ENCODE assay signal across 7 mouse cellular contexts in genomic region chr1:58391421-58392267, GRCm38 (mm10). TPM values are rescaled to one million over a fixed set of nuclear protein-coding genes. Genes with fewer than 3 reads are reported as not detected.
DNase-seq lines count a peak whose midpoint lies in the region; ATAC-seq lines count a peak whose summit lies in the region.

No protein-coding gene starts in this region.

- H3K36me3 ChIP-seq in megakaryocyte, embryonic 14.5 days (replicated peaks; ENCODE audit: low read length): peaks cover 39% of the 10 kb centered on the region
- peaks cover 27% of the 10 kb centered on the region for H3K36me3 ChIP-seq in forebrain, embryonic 10.5 days (replicated peaks)
- peaks cover 20% of the 10 kb centered on the region for H3K36me3 ChIP-seq in limb, embryonic 12.5 days
- peaks cover 18% of the 10 kb centered on the region for H3K36me3 ChIP-seq in stomach, embryonic 14.5 days (ENCODE audit: control insufficient read depth, insufficient read depth, low read length)

- no peak for DNase-seq in forebrain, embryonic 10.5 days (ENCODE audit: extremely low spot score, low spot score)
- no peak for DNase-seq in cerebellum, adult 11-12 months
- no peak for DNase-seq in layer of hippocampus, adult 18-20 months (ENCODE audit: low spot score in 2 of 2)

- H3K27me3 ChIP-seq in megakaryocyte, embryonic 14.5 days (replicated peaks): no peaks in the 10 kb centered on the region
- no peaks in the 10 kb centered on the region for H3K27me3 ChIP-seq in forebrain, embryonic 10.5 days (ENCODE audit: poor library complexity, severe bottlenecking)
- H3K27me3 ChIP-seq in limb, embryonic 12.5 days: no peaks in the 10 kb centered on the region
- no peaks in the 10 kb centered on the region for H3K27me3 ChIP-seq in stomach, embryonic 14.5 days (ENCODE audit: control insufficient read depth, insufficient read depth, low read length)

- H3K4me3 ChIP-seq in megakaryocyte, embryonic 14.5 days (replicated peaks): peak overlapping the region; percentile 93
- peak overlapping the region; percentile 93 for H3K4me3 ChIP-seq in forebrain, embryonic 10.5 days
- peak overlapping the region; percentile 99 for H3K4me3 ChIP-seq in limb, embryonic 12.5 days (replicated peaks)
- H3K4me3 ChIP-seq in stomach, embryonic 14.5 days (ENCODE audit: low read depth, low read length): peak overlapping the region; percentile 89

- no peak for ATAC-seq in megakaryocyte, adult 5-6 weeks (ENCODE audit: poor library complexity, severe bottlenecking)
- no peak for ATAC-seq in limb, embryonic 12.5 days (ENCODE audit: insufficient number of reproducible peaks, insufficient read depth, low FRiP score, low TSS enrichment, low read depth)
- ATAC-seq in stomach, embryonic 14.5 days (ENCODE audit: insufficient number of reproducible peaks, insufficient read depth, low FRiP score, low read depth): no peak

- peaks cover 36% of the 10 kb centered on the region for H3K4me1 ChIP-seq in megakaryocyte, embryonic 14.5 days
- peaks cover 21% of the 10 kb centered on the region for H3K4me1 ChIP-seq in forebrain, embryonic 10.5 days
- H3K4me1 ChIP-seq in limb, embryonic 12.5 days (replicated peaks): peaks cover 17% of the 10 kb centered on the region
- peaks cover 16% of the 10 kb centered on the region for H3K4me1 ChIP-seq in stomach, embryonic 14.5 days (ENCODE audit: control insufficient read depth, insufficient read depth, low read length)

- H3K9ac ChIP-seq in limb, embryonic 12.5 days (replicated peaks): peak overlapping the region; percentile 98
- H3K9ac ChIP-seq in stomach, embryonic 14.5 days (replicated peaks; ENCODE audit: low read depth, low read length): peak overlapping the region; percentile 98

- peak overlapping the region; percentile 100 for H3K27ac ChIP-seq in forebrain, embryonic 10.5 days
- peak overlapping the region; percentile 98; the same call in 1 of the 2 replicates for H3K27ac ChIP-seq in limb, embryonic 12.5 days
- peak overlapping the region; percentile 99 for H3K27ac ChIP-seq in stomach, embryonic 14.5 days (ENCODE audit: low read length)

- WGBS in forebrain, embryonic 10.5 days: 52% methylated on average over 19 of the region's 19 CpGs
- WGBS in limb, embryonic 12.5 days: 43% methylated on average over 19 of the region's 19 CpGs
- WGBS in stomach, embryonic 14.5 days: 41% methylated on average over 19 of the region's 19 CpGs

- no peaks in the 10 kb centered on the region for H3K9me3 ChIP-seq in megakaryocyte, embryonic 14.5 days
- H3K9me3 ChIP-seq in forebrain, embryonic 10.5 days: no peaks in the 10 kb centered on the region
- H3K9me3 ChIP-seq in limb, embryonic 12.5 days: 0 out of 2 replicates have a peak, but pooled peaks cover 3% of the 10 kb centered on the region
- H3K9me3 ChIP-seq in stomach, embryonic 14.5 days (ENCODE audit: control insufficient read depth, low read depth, low read length): no peaks in the 10 kb centered on the region

- peak overlapping the region; percentile 76 for H3K4me2 ChIP-seq in limb, embryonic 12.5 days
- H3K4me2 ChIP-seq in stomach, embryonic 14.5 days (replicated peaks; ENCODE audit: low read depth, low read length): peak overlapping the region; percentile 78

RNA-seq across cellular contexts. Expression of gene Bzw1, which starts 1.1 kb away (rescaled TPM):
- 0.56 and 3.4 TPM in 2 replicates for polyA plus RNA-seq in megakaryocyte, embryonic 14.5 days (2012; ENCODE audit: insufficient read depth, low replicate concordance)
- total RNA-seq in megakaryocyte, adult 5-6 weeks (2015): 175 and 183 TPM in 2 replicates
- 166 and 175 TPM in 2 replicates for total RNA-seq in megakaryocyte, adult 5-6 weeks (2017)
- 460 and 478 TPM in 2 replicates for polyA plus RNA-seq in forebrain, embryonic 10.5 days (2016; fragmentation: Nextera tagmentation; extraction: Ambion mirVana)
- polyA plus RNA-seq in limb, embryonic 12.5 days (2016; fragmentation: Nextera tagmentation; extraction: Ambion mirVana): 408 and 418 TPM in 2 replicates
- polyA plus RNA-seq in stomach, embryonic 14.5 days (2014; fragmentation: Nextera tagmentation; extraction: Ambion mirVana): 362 and 409 TPM in 2 replicates
- 100 to 1,000 TPM; 109 to 114 TPM for total RNA-seq in layer of hippocampus, adult 18-20 months (2021)

RNA-seq across cellular contexts. Expression of gene Clk1, which starts 32.2 kb away (rescaled TPM):
- 0.98 TPM in 1 of 2 replicates, not detected in the other for polyA plus RNA-seq in megakaryocyte, embryonic 14.5 days (2012; ENCODE audit: insufficient read depth, low replicate concordance)
- total RNA-seq in megakaryocyte, adult 5-6 weeks (2015): 398 and 422 TPM in 2 replicates
- 345 and 361 TPM in 2 replicates for total RNA-seq in megakaryocyte, adult 5-6 weeks (2017)
- 124 and 127 TPM in 2 replicates for polyA plus RNA-seq in forebrain, embryonic 10.5 days (2016; fragmentation: Nextera tagmentation; extraction: Ambion mirVana)
- polyA plus RNA-seq in limb, embryonic 12.5 days (2016; fragmentation: Nextera tagmentation; extraction: Ambion mirVana): 202 and 205 TPM in 2 replicates
- 245 and 254 TPM in 2 replicates for polyA plus RNA-seq in stomach, embryonic 14.5 days (2014; fragmentation: Nextera tagmentation; extraction: Ambion mirVana)
- total RNA-seq in layer of hippocampus, adult 18-20 months (2021): 100 to 1,000 TPM; 144 to 166 TPM

RNA-seq across cellular contexts. Expression of gene Nif3l1, which starts 53.3 kb away (rescaled TPM):
- 4.4 and 4.8 TPM in 2 replicates for polyA plus RNA-seq in megakaryocyte, embryonic 14.5 days (2012; ENCODE audit: insufficient read depth, low replicate concordance)
- 17.0 and 20.6 TPM in 2 replicates for total RNA-seq in megakaryocyte, adult 5-6 weeks (2015)
- 22.5 and 26.7 TPM in 2 replicates for total RNA-seq in megakaryocyte, adult 5-6 weeks (2017)
- polyA plus RNA-seq in forebrain, embryonic 10.5 days (2016; fragmentation: Nextera tagmentation; extraction: Ambion mirVana): 76.2 and 78.4 TPM in 2 replicates
- 59.6 and 60.2 TPM in 2 replicates for polyA plus RNA-seq in limb, embryonic 12.5 days (2016; fragmentation: Nextera tagmentation; extraction: Ambion mirVana)
- polyA plus RNA-seq in stomach, embryonic 14.5 days (2014; fragmentation: Nextera tagmentation; extraction: Ambion mirVana): 46.1 and 46.2 TPM in 2 replicates
- 10 to 100 TPM; 18.5 to 23.2 TPM for total RNA-seq in layer of hippocampus, adult 18-20 months (2021)

RNA-seq across cellular contexts. Expression of gene Ppil3, which starts 53.6 kb away (rescaled TPM):
- 1.5 and 17.3 TPM in 2 replicates for polyA plus RNA-seq in megakaryocyte, embryonic 14.5 days (2012; ENCODE audit: insufficient read depth, low replicate concordance)
- 60.5 and 62.9 TPM in 2 replicates for total RNA-seq in megakaryocyte, adult 5-6 weeks (2015)
- 51.3 and 55.5 TPM in 2 replicates for total RNA-seq in megakaryocyte, adult 5-6 weeks (2017)
- 63.0 and 66.1 TPM in 2 replicates for polyA plus RNA-seq in forebrain, embryonic 10.5 days (2016; fragmentation: Nextera tagmentation; extraction: Ambion mirVana)
- 56.3 and 56.7 TPM in 2 replicates for polyA plus RNA-seq in limb, embryonic 12.5 days (2016; fragmentation: Nextera tagmentation; extraction: Ambion mirVana)
- 54.5 and 58.5 TPM in 2 replicates for polyA plus RNA-seq in stomach, embryonic 14.5 days (2014; fragmentation: Nextera tagmentation; extraction: Ambion mirVana)
- total RNA-seq in layer of hippocampus, adult 18-20 months (2021): 10 to 100 TPM; 25.2 to 25.9 TPM

Comparison
In these comparisons a context has a peak if more than half of its experiments do, and no peak if none do; other contexts are left out.
1. RNA of gene Bzw1, which starts 1.1 kb away (polyA plus RNA-seq): 460 to 478 TPM in forebrain, embryonic 10.5 days, 408 to 418 TPM in limb, embryonic 12.5 days and 362 to 409 TPM in stomach, embryonic 14.5 days; 0.56 to 3.4 TPM in megakaryocyte, embryonic 14.5 days; every median in the first group is over 10 times any median in the second.
2. RNA of gene Clk1, which starts 32.2 kb away (polyA plus RNA-seq): 245 to 254 TPM in stomach, embryonic 14.5 days, 202 to 205 TPM in limb, embryonic 12.5 days and 124 to 127 TPM in forebrain, embryonic 10.5 days; 0.98 TPM in megakaryocyte, embryonic 14.5 days; every median in the first group is over 10 times any median in the second.
3. Peak in every context shown above with its lines, with median percentiles within 50 percentile points of each other: H3K4me3 ChIP-seq and H3K27ac ChIP-seq.